Mouse (Mus musculus) telencephalon, adult 2 months (tissue): Measurements from ENCODE around the gene Prl6a1.

Source experiments
- DNase-seq: peaks from one replicate; pipeline ENCODE4 v3.0.0-alpha.2; 2011; ENCODE audit warnings: low read depth, low spot score

The Prl6a1 gene

GRCm38 (mm10) chr13:27312334-27313225 is at the start of gene Prl6a1:
Gene Prl6a1, plus strand, starts transcription at chr13:27312627.
- no peak for DNase-seq

- DNase-seq, result no peak
Observed at GRCm38 (mm10) chr13:27334989-27335388, 22.6 kb downstream of the Prl6a1 start.

- no peak for DNase-seq
Observed at GRCm38 (mm10) chr13:27342733-27343275, 30.4 kb downstream of the Prl6a1 start.

- no peak for DNase-seq
Observed at GRCm38 (mm10) chr13:27345373-27345772, 32.9 kb downstream of the Prl6a1 start, which contains the start of gene Prl8a2. Gene Prl8a2, plus strand, starts transcription at chr13:27345673.
